Mouse (Mus musculus) CD8-positive naive resting alpha-beta T cell, adult 2 months (primary cell): ENCODE data around the gene Fndc5.

ENCODE experiments used
- DNase-seq, 2 experiments: peaks; one replicate each; pipeline ENCODE4 v3.0.0; 2022; ENCODE audit warnings: low read depth in 2 of 2, low spot score in 2 of 2

Gene Fndc5

GRCm38 (mm10) chr4:129136579-129137391, at the start of gene Fndc5:
TSS of gene Fndc5 (plus strand) at chr4:129136999.
- DNase-seq = no peak

GRCm38 (mm10) chr4:129087850-129088249, 48.9 kb upstream of the Fndc5 start:
- no peak for DNase-seq

- DNase-seq = no peak
Measured at GRCm38 (mm10) chr4:129095276-129095675, 41.5 kb upstream of the Fndc5 start.

- no peak for DNase-seq
Measured at GRCm38 (mm10) chr4:129097006-129097405, 39.8 kb upstream of the Fndc5 start.

- DNase-seq = no peak
Measured at GRCm38 (mm10) chr4:129102133-129102829, 34.5 kb upstream of the Fndc5 start.

GRCm38 (mm10) chr4:129105356-129105755, 31.4 kb upstream of the Fndc5 start, which contains the start of gene Tmem54:
TSS of gene Tmem54 (plus strand) at chr4:129105548.
- no peak for DNase-seq

GRCm38 (mm10) chr4:129106073-129106472, 30.7 kb upstream of the Fndc5 start:
- DNase-seq = no peak

- DNase-seq = no peak
Measured at GRCm38 (mm10) chr4:129107348-129107899, 29.4 kb upstream of the Fndc5 start.

- DNase-seq = no peak
Measured at GRCm38 (mm10) chr4:129108624-129109023, 28.2 kb upstream of the Fndc5 start.

GRCm38 (mm10) chr4:129110804-129111203, 26.0 kb upstream of the Fndc5 start:
- DNase-seq = no peak

GRCm38 (mm10) chr4:129111350-129111749, 25.4 kb upstream of the Fndc5 start:
- no peak for DNase-seq

GRCm38 (mm10) chr4:129112231-129112630, 24.6 kb upstream of the Fndc5 start:
- DNase-seq = no peak

GRCm38 (mm10) chr4:129113083-129113988, 23.5 kb upstream of the Fndc5 start:
- DNase-seq = peak; percentile 41 to 53

GRCm38 (mm10) chr4:129116703-129117102, 20.1 kb upstream of the Fndc5 start:
- no peak for DNase-seq

- no peak for DNase-seq
Measured at GRCm38 (mm10) chr4:129117720-129118510, 18.9 kb upstream of the Fndc5 start.

- DNase-seq = no peak
Measured at GRCm38 (mm10) chr4:129119708-129120107, 17.1 kb upstream of the Fndc5 start.

GRCm38 (mm10) chr4:129120520-129121445, 16.0 kb upstream of the Fndc5 start:
- DNase-seq = peak in 1 of 2 experiments; percentile 27

- no peak for DNase-seq
Measured at GRCm38 (mm10) chr4:129121569-129122086, 15.2 kb upstream of the Fndc5 start, which contains the start of gene Hpca. TSS of gene Hpca (minus strand) at chr4:129122036.

- DNase-seq = no peak
Measured at GRCm38 (mm10) chr4:129122107-129122506, 14.7 kb upstream of the Fndc5 start.
